Mouse (Mus musculus): ENCODE measurements at regions not wholly inside any gene's neighbourhood (a gene's known extent, or its start where the extent isn't known, plus 50 kb on each side); places are given as distances from the start of the nearest gene placed in this dataset.

GRCm38 (mm10) chr14:99796293-99796692 lies 488.2 kb downstream of the Klf12 start:
- H3K4me1 ChIP-seq (replicated peaks): no peaks in the 10 kb centered on the region
- no peaks in the 10 kb centered on the region for H3K9me3 ChIP-seq (replicated peaks)
- H3K4me2 ChIP-seq: no peak overlapping the region
- H3K27ac ChIP-seq: no peak overlapping the region
- WGBS (ENCODE audit: insufficient replicate concordance): 57% methylated on average over 4 of the region's 4 CpGs
- H3K9ac ChIP-seq: no peak overlapping the region
- DNase-seq: no peak
- ATAC-seq (ENCODE audit: low read depth): no peak
- H3K4me3 ChIP-seq (replicated peaks): no peak overlapping the region
- no peaks in the 10 kb centered on the region for H3K36me3 ChIP-seq
- H3K27me3 ChIP-seq: no peaks in the 10 kb centered on the region

- Histone ChIP-seq H3K4me3 (replicated peaks) (no peak overlapping the region), H3K4me2 (no peak overlapping the region), H3K9ac (no peak overlapping the region), H3K36me3 (no peaks in the 10 kb centered on the region), H3K27me3 (no peaks in the 10 kb centered on the region), H3K4me1 (replicated peaks) (no peaks in the 10 kb centered on the region), H3K9me3 (replicated peaks) (no peaks in the 10 kb centered on the region), H3K27ac (no peak overlapping the region)
- no peak for DNase-seq
- no peak for ATAC-seq (ENCODE audit: low read depth)
- 41% methylated on average over 1 of the region's 1 CpGs for WGBS (ENCODE audit: insufficient replicate concordance)
These were observed 478.4 kb downstream of the Klf12 start for GRCm38 (mm10) chr14:99806052-99806451.

GRCm38 (mm10) chr14:99806599-99806998 lies 477.9 kb downstream of the Klf12 start:
- Histone ChIP-seq H3K27me3 (no peaks in the 10 kb centered on the region), H3K4me2 (no peak overlapping the region), H3K27ac (no peak overlapping the region), H3K36me3 (no peaks in the 10 kb centered on the region), H3K4me3 (replicated peaks) (no peak overlapping the region), H3K4me1 (replicated peaks) (no peaks in the 10 kb centered on the region), H3K9me3 (replicated peaks) (no peaks in the 10 kb centered on the region), H3K9ac (no peak overlapping the region)
- 65% methylated on average over 5 of the region's 5 CpGs for WGBS (ENCODE audit: insufficient replicate concordance)
- ATAC-seq (ENCODE audit: low read depth): no peak
- no peak for DNase-seq

GRCm38 (mm10) chr14:99812741-99813485 lies 471.6 kb downstream of the Klf12 start:
- H3K36me3 ChIP-seq: no peaks in the 10 kb centered on the region
- no peaks in the 10 kb centered on the region for H3K27me3 ChIP-seq
- no peaks in the 10 kb centered on the region for H3K4me1 ChIP-seq (replicated peaks)
- H3K27ac ChIP-seq: no peak overlapping the region
- WGBS (ENCODE audit: insufficient replicate concordance): 29% methylated on average over 6 of the region's 6 CpGs
- ATAC-seq (ENCODE audit: low read depth) (no peak), DNase-seq (no peak)
- no peak overlapping the region for H3K4me3 ChIP-seq (replicated peaks)
- H3K9me3 ChIP-seq (replicated peaks): no peaks in the 10 kb centered on the region
- H3K4me2 ChIP-seq: no peak overlapping the region
- H3K9ac ChIP-seq: no peak overlapping the region
